Mouse (Mus musculus): ENCODE data around the gene Gm10230. TPM values are rescaled to one million over a fixed set of nuclear protein-coding genes. Genes with fewer than 3 reads are reported as not detected.
"Not testable (repeated sequence)": the region's sequence is repeated elsewhere in the genome, so short reads cannot be mapped to it uniquely, and the experiment has no call there.

Gene Gm10230
- polyA plus RNA-seq (2014; fragmentation: Nextera tagmentation; extraction: Ambion mirVana) = not detected in 2 replicates

DNA sequence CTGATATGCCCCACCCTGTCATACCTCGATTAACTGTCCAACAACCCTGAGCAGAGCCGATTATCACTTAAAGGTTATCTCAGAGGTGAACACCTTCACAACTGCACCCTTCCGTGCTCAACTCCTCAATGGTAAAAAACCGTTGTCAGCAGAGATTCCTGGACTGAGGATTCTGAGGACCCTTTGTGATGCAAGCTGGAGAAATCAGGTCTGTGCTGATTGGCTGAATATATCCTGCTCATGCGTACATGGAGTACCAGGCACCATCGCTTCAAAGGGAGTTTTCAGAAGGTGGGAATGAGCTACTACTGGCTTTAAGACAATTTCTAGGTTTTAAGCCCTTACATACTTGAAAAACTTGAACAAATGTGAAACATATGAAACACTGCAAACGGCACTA is at the start of gene Gm10230:
Gene Gm10230 (minus strand): TSS at position 101 of the 400 bp plus-strand sequence.
- H3K9me3 ChIP-seq (ENCODE audit: control insufficient read depth, low read length); H3K4me2 ChIP-seq (replicated peaks); H3K9ac ChIP-seq; H3K27ac ChIP-seq; H3K36me3 ChIP-seq (replicated peaks; ENCODE audit: control insufficient read depth, insufficient read depth); H3K4me3 ChIP-seq (replicated peaks; ENCODE audit: low read length); ATAC-seq (ENCODE audit: low FRiP score); DNase-seq (ENCODE audit: low spot score); H3K4me1 ChIP-seq (replicated peaks; ENCODE audit: control insufficient read depth, insufficient read depth, low read length); H3K27me3 ChIP-seq (ENCODE audit: control insufficient read depth, insufficient read depth, low read length): not testable (repeated sequence)
- no CpG with 5 or more reads among the region's 7 CpGs for WGBS

Small RNA genes within 50 kb of the gene (microRNA-seq; reads per million reads assigned to microRNA genes)
- not detected for gene Gm44452
